Mouse (Mus musculus) heart, adult 9 months (tissue): Measurements from ENCODE around the gene Olfr670.
"Not testable (repeated sequence)": the region's sequence is repeated elsewhere in the genome, so short reads cannot be mapped to it uniquely, and the experiment has no call there.

Experiments used
- DNase-seq, 2 experiments: peaks; one replicate each; pipeline ENCODE4 v3.0.0; 2022; ENCODE audit warnings: low spot score in 2 of 2

The Olfr670 gene

DNA sequence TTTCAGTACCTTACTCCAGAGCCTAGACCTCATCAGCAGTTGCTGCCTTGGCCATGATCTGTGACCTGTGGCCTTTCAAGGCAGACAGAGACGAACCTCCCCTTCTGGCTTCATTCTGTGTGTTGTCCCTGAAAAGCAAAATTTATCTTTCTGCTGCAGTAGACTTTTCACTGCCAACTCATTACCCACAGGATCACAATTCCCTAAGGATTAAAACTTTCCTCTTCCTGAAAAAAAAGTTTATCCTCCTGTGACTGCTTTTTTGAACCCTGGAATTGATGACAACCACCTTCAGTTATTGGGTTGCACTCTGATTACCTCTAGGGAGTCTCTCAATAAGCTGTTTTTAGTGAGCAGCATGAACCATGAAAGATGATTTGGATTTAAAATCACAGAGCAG, at the start of gene Olfr670:
Olfr670 (minus strand) TSS at position 101 of the 400 bp plus-strand sequence.
- no peak for DNase-seq

DNA sequence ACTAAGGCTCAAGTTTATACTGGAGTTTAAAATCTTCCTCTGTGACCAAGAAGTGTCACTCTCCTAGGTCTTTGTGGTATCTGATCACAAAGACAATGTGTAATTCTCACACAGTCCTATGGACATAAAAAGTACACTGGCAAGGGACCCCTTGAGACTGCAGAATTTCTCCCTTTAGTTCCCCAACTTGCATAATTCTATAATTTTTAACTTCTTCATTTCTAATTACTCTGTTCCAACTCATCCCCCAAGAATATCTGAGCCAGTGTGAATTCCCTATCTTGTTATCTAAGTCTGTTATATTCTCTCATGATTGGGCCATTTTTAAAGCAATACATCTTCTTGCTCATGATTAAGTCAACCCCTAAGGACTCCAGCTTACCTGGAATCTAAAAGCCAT, 39.5 kb upstream of the Olfr670 start, which contains the start of gene Olfr672:
Olfr672 (minus strand) TSS at position 101 of the 400 bp plus-strand sequence.
- no peak for DNase-seq

- no peak for DNase-seq
These were observed 16.6 kb upstream of the Olfr670 start, which contains the start of gene Olfr671 for GRCm38 (mm10) chr7:104979026-104979425. Gene Olfr671, minus strand, starts transcription at chr7:104979126.

GRCm38 (mm10) chr7:104972507-104972906, 10.1 kb upstream of the Olfr670 start:
- not testable (repeated sequence) for DNase-seq

- not testable (repeated sequence) for DNase-seq
These were observed 12.2 kb downstream of the Olfr670 start for GRCm38 (mm10) chr7:104950234-104950633.

DNA sequence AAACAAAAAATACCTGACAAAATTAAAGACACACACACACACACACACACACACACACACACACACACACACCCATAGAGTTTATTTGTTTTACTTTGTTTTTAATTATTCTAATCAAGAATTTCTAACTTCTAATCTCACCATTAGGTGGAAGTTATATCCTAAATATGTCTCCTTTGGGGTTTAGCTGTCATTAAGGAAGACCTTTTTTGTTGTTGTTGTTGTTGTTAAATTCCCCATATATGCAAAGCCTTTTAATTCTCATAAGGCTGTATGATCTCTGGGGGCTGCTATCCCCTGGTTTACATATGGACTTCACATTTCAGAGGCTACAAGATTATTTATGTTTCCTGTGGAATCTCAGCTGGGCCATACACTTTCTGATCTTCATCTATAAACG, 28.5 kb downstream of the Olfr670 start, which contains the start of gene Olfr669:
Olfr669 (plus strand) TSS at position 301 of the 400 bp plus-strand sequence.
- no peak for DNase-seq

DNA sequence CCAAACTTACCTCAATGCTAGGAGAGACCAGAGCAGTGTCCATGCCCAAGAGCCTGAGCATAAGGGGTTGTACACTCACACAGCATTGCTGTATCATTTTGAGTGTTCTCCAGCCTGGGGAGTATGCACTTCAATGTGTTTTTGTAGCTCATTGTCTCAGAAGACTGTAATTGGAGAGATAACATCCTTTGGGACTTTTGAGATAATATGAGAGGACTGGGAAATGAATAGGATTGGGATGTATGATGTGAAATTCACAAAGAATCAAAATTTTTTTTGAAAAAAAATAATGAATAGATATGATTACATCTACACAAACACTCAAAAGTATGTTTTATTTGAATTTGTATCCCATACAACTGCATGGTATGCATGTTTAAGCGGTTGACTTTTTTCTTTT, 34.5 kb downstream of the Olfr670 start, which contains the start of gene Olfr668:
Olfr668 (minus strand) TSS at position 101 of the 400 bp plus-strand sequence.
- DNase-seq, result no peak

DNA sequence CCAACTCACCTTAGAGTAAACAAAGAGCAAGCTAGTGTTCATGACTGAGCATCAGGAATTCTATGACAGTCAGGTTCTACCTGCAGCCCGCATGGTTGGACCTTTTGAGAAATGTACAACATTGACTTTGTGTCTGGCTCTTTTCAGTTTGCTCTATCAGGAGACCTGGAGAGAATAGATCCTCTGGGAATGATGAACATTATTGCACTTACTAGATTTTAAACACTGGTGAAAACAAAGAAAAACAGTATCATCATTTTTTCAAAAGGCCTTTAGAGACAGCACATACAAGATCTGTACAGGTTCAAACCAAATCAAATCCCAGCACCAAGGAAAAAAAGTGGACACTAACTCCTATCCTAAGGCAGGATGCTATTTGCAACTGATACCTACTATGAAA, 41.0 kb downstream of the Olfr670 start, which contains the start of gene Olfr667:
Olfr667 (minus strand) TSS at position 101 of the 400 bp plus-strand sequence.
- DNase-seq, result no peak
